Mouse (Mus musculus) lung, adult 2 months (tissue): ENCODE data around the gene Ttc27.

ENCODE experiments used
- CTCF ChIP-seq: fragments of 200-500 bp; IDR thresholded peaks from 2 replicates; pipeline ENCODE4 v1.5.1; 2011; ENCODE audit warnings: mild to moderate bottlenecking, low read length, control low read depth; ENCODE audit not compliant: insufficient read depth
- POLR2A ChIP-seq: fragments of 200-500 bp; IDR thresholded peaks from 2 replicates; pipeline ENCODE4 v1.6.1; 2011; ENCODE audit warnings: low read depth, mild to moderate bottlenecking, control low read depth, low read length, borderline replicate concordance; ENCODE audit errors: extremely low read depth

DNA sequence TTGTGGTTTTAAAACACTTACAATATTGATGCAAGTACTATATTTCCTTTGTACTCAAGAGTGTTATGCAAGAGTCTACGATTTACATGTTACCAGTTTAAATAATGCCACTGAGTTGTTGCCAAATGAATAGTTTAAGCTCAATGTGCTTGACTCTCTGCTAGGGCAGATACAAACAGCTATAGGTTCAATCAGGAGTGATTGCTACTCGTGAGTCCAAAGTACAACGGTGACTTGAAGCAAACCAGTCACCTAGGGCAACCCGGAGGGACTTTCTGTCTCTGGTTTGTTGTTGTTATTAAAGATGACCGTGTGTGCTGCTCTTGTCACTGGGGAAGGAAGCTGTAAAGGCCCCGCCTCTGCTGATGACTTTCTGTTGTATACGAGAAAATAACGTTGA is 39.5 kb upstream of the Ttc27 start:
- TF ChIP-seq POLR2A (no peak), CTCF (no peak)
